9 mouse cellular contexts compared by ENCODE assay signal in the genomic region with DNA sequence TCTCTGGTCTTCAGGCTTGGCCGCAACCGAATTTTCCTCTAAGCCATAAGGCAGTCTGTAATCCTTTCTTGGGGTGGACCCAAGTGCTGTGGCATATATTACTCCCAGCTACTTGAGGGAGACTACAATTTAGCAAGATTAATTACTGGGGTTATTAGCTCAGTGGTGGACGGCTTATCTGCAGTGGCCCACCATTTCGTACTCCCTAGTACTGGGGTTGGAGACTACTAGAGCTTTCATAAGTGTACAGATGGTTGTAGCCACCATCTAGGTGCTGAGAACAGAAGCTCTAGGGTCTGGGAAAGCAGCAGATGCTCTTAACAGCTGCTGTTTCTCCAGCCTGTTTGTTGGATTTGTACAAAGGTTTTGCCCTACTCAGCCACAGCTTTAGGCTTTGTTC. TPM values are rescaled to one million over a fixed set of nuclear protein-coding genes. Genes with fewer than 3 reads are reported as not detected.
DNase-seq lines count a peak whose midpoint lies in the region; ATAC-seq and TF ChIP-seq lines count a peak whose summit lies in the region.
"Had no signal": no experiment of that assay in that cellular context is flagged by ENCODE, and none has a peak within 500 bp of the region (broad histone marks: within the 10 kb centered on the region; RNA-seq: fewer than 3 reads in every experiment).

No protein-coding gene starts in this region.

- no peak for ATAC-seq in G1E (ENCODE audit: extremely low read depth, insufficient number of reproducible peaks, low FRiP score, poor library complexity, severe bottlenecking)
- ATAC-seq in heart, postnatal 0 days (ENCODE audit: insufficient read depth, low read depth) = no peak
- ATAC-seq in midbrain, embryonic 13.5 days = no peak

- H3K4me1 ChIP-seq in G1E (ENCODE audit: insufficient read depth, low read depth, low read length) = peaks cover 33% of the 10 kb centered on the region
- peaks cover 17% of the 10 kb centered on the region for H3K4me1 ChIP-seq in heart, postnatal 0 days (ENCODE audit: control insufficient read depth, insufficient read depth)
- peaks cover 30% of the 10 kb centered on the region for H3K4me1 ChIP-seq in midbrain, embryonic 13.5 days (replicated peaks)

- H3K4me3 ChIP-seq in G1E (ENCODE audit: low read depth, low read length) = peak overlapping the region; percentile 81
- H3K4me3 ChIP-seq in heart, postnatal 0 days (ENCODE audit: low read depth, low read length) = peak overlapping the region; percentile 94
- H3K4me3 ChIP-seq in midbrain, embryonic 13.5 days (replicated peaks) = peak overlapping the region; percentile 88

- H3K9ac ChIP-seq in heart, postnatal 0 days (replicated peaks; ENCODE audit: low read depth, low read length) = peak overlapping the region; percentile 92
- peak overlapping the region; percentile 93 for H3K9ac ChIP-seq in midbrain, embryonic 13.5 days (replicated peaks)

- no peaks in the 10 kb centered on the region for H3K27me3 ChIP-seq in G1E (ENCODE audit: insufficient read depth, low read length)
- H3K27me3 ChIP-seq in heart, postnatal 0 days (ENCODE audit: control insufficient read depth, insufficient read depth, low read length) = no peaks in the 10 kb centered on the region
- H3K27me3 ChIP-seq in midbrain, embryonic 13.5 days = no peaks in the 10 kb centered on the region
- H3K27me3 ChIP-seq: Patski had no signal

- peaks cover 44% of the 10 kb centered on the region for H3K36me3 ChIP-seq in G1E (replicated peaks)
- peaks cover 33% of the 10 kb centered on the region for H3K36me3 ChIP-seq in heart, postnatal 0 days (replicated peaks; ENCODE audit: control insufficient read depth, insufficient read depth, low read length)
- peaks cover 35% of the 10 kb centered on the region for H3K36me3 ChIP-seq in midbrain, embryonic 13.5 days

- TF ChIP-seq EP300 in heart, postnatal 0 days (IDR thresholded peaks at IDR 0.05; ENCODE audit: low read depth) = no peak

- intact Hi-C loops in heart, postnatal 10 days (cut with DNase I) = loop anchor here (5.0 kb wide), 1 partner anchor 61 kb away; no protein-coding TSS in a partner anchor

- 18% methylated on average over 4 of the region's 4 CpGs for WGBS in heart, postnatal 0 days
- WGBS in midbrain, embryonic 13.5 days = 26% methylated on average over 4 of the region's 4 CpGs

- peak overlapping the region; percentile 89 for H3K4me2 ChIP-seq in heart, postnatal 0 days (ENCODE audit: low read depth, low read length)
- H3K4me2 ChIP-seq in midbrain, embryonic 13.5 days (replicated peaks) = peak overlapping the region; percentile 79

- peak; percentile 70 for DNase-seq in heart, adult 11 months
- no peak for DNase-seq in heart, postnatal 10 days
- no peak for DNase-seq in G1E (ENCODE audit: low spot score)
- DNase-seq in heart, postnatal 0 days (ENCODE audit: low spot score) = no peak
- no peak for DNase-seq in urinary bladder, adult 2 months (ENCODE audit: low spot score)
- DNase-seq in urinary bladder, postnatal 36 days (ENCODE audit: low spot score in 2 of 2) = no peak
- no peak for DNase-seq in gastrocnemius, adult 8-10 months (ENCODE audit: low spot score in 2 of 2)

- no peak overlapping the region for H3K27ac ChIP-seq in heart, postnatal 0 days (ENCODE audit: low read depth)
- peak overlapping the region; percentile 39; the same call in 1 of the 2 replicates for H3K27ac ChIP-seq in midbrain, embryonic 13.5 days

- 0 out of 2 replicates have a peak, but pooled peaks cover 3% of the 10 kb centered on the region for H3K9me3 ChIP-seq in G1E (replicated peaks)
- H3K9me3 ChIP-seq in heart, postnatal 0 days (replicated peaks; ENCODE audit: control insufficient read depth, low read length) = no peaks in the 10 kb centered on the region
- H3K9me3 ChIP-seq in midbrain, embryonic 13.5 days = no peaks in the 10 kb centered on the region

- no peak for TF ChIP-seq CTCF in G1E (IDR thresholded peaks at IDR 0.05; ENCODE audit: low read depth, low read length)
- no peak for TF ChIP-seq CTCF in heart, postnatal 0 days (IDR thresholded peaks at IDR 0.05; ENCODE audit: low read depth)

RNA-seq across cellular contexts. Expression of gene Ppib, which starts 1.0 kb away (rescaled TPM):
- total RNA-seq in heart, postnatal 10 days (2021) = 100 to 1,000 TPM; 262 to 272 TPM
- total RNA-seq in G1E (2014; fragmentation: Nextera tagmentation) (261 and 293 TPM in 2 replicates), G1E (2017) (400 and 413 TPM in 2 replicates)
- 60.8 and 112 TPM in 2 replicates for polyA plus RNA-seq in G1E (2012)
- 261 and 277 TPM in 2 replicates for total RNA-seq in heart, postnatal 0 days (2014; rRNA removed; ENCODE audit: low replicate concordance)
- 310 and 323 TPM in 2 replicates for polyA plus RNA-seq in heart, postnatal 0 days (2015; fragmentation: Nextera tagmentation; extraction: Ambion mirVana)
- polyA plus RNA-seq in midbrain, embryonic 13.5 days (2015; fragmentation: Nextera tagmentation; extraction: Ambion mirVana) = 338 and 358 TPM in 2 replicates
- polyA plus RNA-seq in urinary bladder, adult 2 months (2012; rRNA removed) = 442 and 532 TPM in 2 replicates
- 10 to 100 TPM; 26.9 to 38.5 (median 32.7) TPM for total RNA-seq in gastrocnemius, adult 8-10 months (2022)

RNA-seq across cellular contexts. Expression of gene Snx22, which starts 8.5 kb away (rescaled TPM):
- 1 to 10 TPM in 1 of 2 experiments, under 1 TPM in 1; 0.81 to 1.1 TPM for total RNA-seq in heart, postnatal 10 days (2021)
- total RNA-seq in G1E (2014; fragmentation: Nextera tagmentation) (15.0 TPM in 1 of 2 replicates, not detected in the other), G1E (2017) (0.41 and 0.49 TPM in 2 replicates)
- polyA plus RNA-seq in G1E (2012) = not detected in 2 replicates
- total RNA-seq in heart, postnatal 0 days (2014; rRNA removed; ENCODE audit: low replicate concordance) = 3.0 TPM in 1 of 2 replicates, not detected in the other
- polyA plus RNA-seq in heart, postnatal 0 days (2015; fragmentation: Nextera tagmentation; extraction: Ambion mirVana) = 0.74 and 0.98 TPM in 2 replicates
- 4.0 and 4.9 TPM in 2 replicates for polyA plus RNA-seq in midbrain, embryonic 13.5 days (2015; fragmentation: Nextera tagmentation; extraction: Ambion mirVana)
- 0.81 and 1.6 TPM in 2 replicates for polyA plus RNA-seq in urinary bladder, adult 2 months (2012; rRNA removed)
- under 1 TPM in 3 of 4 experiments, not detected in 1; 0.12 to 0.29 (median 0.18) TPM for total RNA-seq in gastrocnemius, adult 8-10 months (2022)
